Mouse (Mus musculus) embryonic facial prominence, embryonic 11.5 days (tissue): ENCODE results near the gene Dlgap5. TPM values are rescaled to one million over a fixed set of nuclear protein-coding genes. Genes with fewer than 3 reads are reported as not detected.

Source experiments
- polyA plus RNA-seq: library from polyadenylated mRNA; unstranded; fragments of >200 nt; fragmentation: Nextera tagmentation; extraction: Ambion mirVana; gene quantifications from 2 replicates; pipeline ENCODE4 v1.2.1, GENCODE M21; 2014

Gene Dlgap5
- polyA plus RNA-seq, 1 experiment from 2014 or later: 76.5 TPM

Other genes starting within 250 kb of the Dlgap5 start
- gene Gch1, start 229.0 kb downstream of the Dlgap5 start, polyA plus RNA-seq: 1.7 and 2.5 TPM in 2 replicates
- gene Wdhd1, start 141.6 kb downstream of the Dlgap5 start, polyA plus RNA-seq: 52.5 and 52.8 TPM in 2 replicates
- gene Socs4, start 141.5 kb downstream of the Dlgap5 start, polyA plus RNA-seq: 5.7 and 7.8 TPM in 2 replicates
- 104 and 106 TPM in 2 replicates for gene Mapk1ip1l, start 120.1 kb downstream of the Dlgap5 start, polyA plus RNA-seq
- 1.5 and 1.7 TPM in 2 replicates for gene Lgals3, start 50.7 kb downstream of the Dlgap5 start, polyA plus RNA-seq
- gene Fbxo34, start 32.0 kb upstream of the Dlgap5 start, polyA plus RNA-seq: 22.8 and 24.9 TPM in 2 replicates
- gene Atg14, start 152.2 kb upstream of the Dlgap5 start, polyA plus RNA-seq: 18.9 and 19.6 TPM in 2 replicates
- 70.8 and 86.6 TPM in 2 replicates for gene Ktn1, start 230.0 kb upstream of the Dlgap5 start, polyA plus RNA-seq